Mouse (Mus musculus): Measurements from ENCODE around the gene Vmn2r84. TPM values are rescaled to one million over a fixed set of nuclear protein-coding genes. Genes with fewer than 3 reads are reported as not detected.

Gene Vmn2r84
- total and polyA plus RNA-seq, 3 experiments = 0.01 TPM; not detected in 2

DNA sequence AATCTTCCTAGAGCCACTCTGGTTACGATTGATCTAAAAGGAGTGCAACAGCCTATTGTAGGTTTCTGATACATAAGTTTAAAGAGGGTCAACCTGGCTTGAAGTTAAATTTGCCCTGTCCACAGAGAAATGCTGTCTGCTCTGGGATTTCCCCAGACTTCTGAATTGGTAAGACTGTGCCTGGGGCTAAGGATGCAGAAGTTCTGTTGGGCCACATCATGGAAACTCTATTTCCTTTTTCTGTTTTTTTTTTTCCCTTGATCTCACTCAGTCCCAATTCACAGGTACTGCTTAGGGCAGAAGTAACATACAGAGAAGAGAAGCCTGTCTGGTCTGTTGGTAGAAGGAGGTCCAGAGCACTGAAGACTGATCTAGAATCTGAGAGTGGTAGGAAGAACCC is 63.4 kb downstream of the Vmn2r84 start:
- H3K27ac ChIP-seq (ENCODE audit: control insufficient read depth, low read depth, low read length) = no peak overlapping the region
- no peak for DNase-seq (ENCODE audit: low read depth, low spot score)

More for the DNA sequence above, 63.4 kb downstream of the Vmn2r84 start:
- no peaks in the 10 kb centered on the region for H3K27me3 ChIP-seq (ENCODE audit: control insufficient read depth in 1 of 2, insufficient read depth in 2 of 2, low read length in 2 of 2)
- H3K36me3 ChIP-seq (ENCODE audit: control insufficient read depth in 1 of 2, insufficient read depth in 2 of 2, low read length in 2 of 2) = peaks cover 0 to 2% of the 10 kb centered on the region in 2 experiments; a peak in 2 of 4 replicates
- H3K79me2 ChIP-seq (ENCODE audit: control insufficient read depth, insufficient read depth, low read length, poor library complexity) = no peaks in the 10 kb centered on the region
- peaks cover 3 to 4% of the 10 kb centered on the region in 2 experiments; a peak in 3 of 4 replicates for H3K4me1 ChIP-seq (ENCODE audit: control insufficient read depth in 1 of 2, insufficient read depth in 2 of 2, low read length in 2 of 2)
- no peak overlapping the region for H3K4me3 ChIP-seq (ENCODE audit: control insufficient read depth in 1 of 2, insufficient read depth in 1 of 2, low read depth in 2 of 2, low read length in 2 of 2)
- no peak overlapping the region for H3K9ac ChIP-seq (ENCODE audit: control insufficient read depth, low read depth, low read length, poor library complexity, severe bottlenecking)
- TF ChIP-seq UBTF (IDR thresholded peaks at IDR 0.05; ENCODE audit: borderline replicate concordance, insufficient read depth, low read depth, low read length) (no peak), ZNF384 (IDR thresholded peaks at IDR 0.05; ENCODE audit: low read depth, low read length) (no peak), EP300 (IDR thresholded peaks at IDR 0.05; ENCODE audit: low read depth in 1 of 2, low read length in 2 of 2) (no peak)
- no peaks in the 10 kb centered on the region for H3K9me3 ChIP-seq (replicated peaks; ENCODE audit: insufficient read depth, low read length)

Other genes with a start within 250 kb of the Vmn2r84 start
- not detected in 2 replicates for gene Olfr825, start 227.6 kb downstream of the Vmn2r84 start, total RNA-seq (2012; rRNA removed)
- gene Olfr825, start 227.6 kb downstream of the Vmn2r84 start, polyA plus RNA-seq (2012; ENCODE audit: insufficient read depth in 1 of 2, insufficient read length in 2 of 2, low read depth in 1 of 2, low replicate concordance in 2 of 2, missing spikeins in 1 of 2) = not detected
- gene Olfr826, start 210.1 kb downstream of the Vmn2r84 start, total RNA-seq (2012; rRNA removed) = not detected in 2 replicates
- gene Olfr826, start 210.1 kb downstream of the Vmn2r84 start, polyA plus RNA-seq (2012; ENCODE audit: insufficient read depth in 1 of 2, insufficient read length in 2 of 2, low read depth in 1 of 2, low replicate concordance in 2 of 2, missing spikeins in 1 of 2) = not detected
- gene Olfr827, start 179.9 kb downstream of the Vmn2r84 start, total RNA-seq (2012; rRNA removed) = not detected in 2 replicates
- gene Olfr827, start 179.9 kb downstream of the Vmn2r84 start, polyA plus RNA-seq (2012; ENCODE audit: insufficient read depth in 1 of 2, insufficient read length in 2 of 2, low read depth in 1 of 2, low replicate concordance in 2 of 2, missing spikeins in 1 of 2) = not detected
- gene Neurod4, start 114.1 kb downstream of the Vmn2r84 start, total RNA-seq (2012; rRNA removed) = not detected in 2 replicates
- gene Neurod4, start 114.1 kb downstream of the Vmn2r84 start, polyA plus RNA-seq (2012; ENCODE audit: insufficient read depth in 1 of 2, insufficient read length in 2 of 2, low read depth in 1 of 2, low replicate concordance in 2 of 2, missing spikeins in 1 of 2) = not detected
- 2.7 and 7.8 TPM in 2 replicates for gene Tespa1, start 71.5 kb downstream of the Vmn2r84 start, total RNA-seq (2012; rRNA removed)
- gene Tespa1, start 71.5 kb downstream of the Vmn2r84 start, polyA plus RNA-seq (2012; ENCODE audit: insufficient read depth in 1 of 2, insufficient read length in 2 of 2, low read depth in 1 of 2, low replicate concordance in 2 of 2, missing spikeins in 1 of 2) = 1 to 10 TPM in 1 of 2 experiments, not detected in 1; 3.5 TPM
- gene Vmn2r85, start 35.4 kb upstream of the Vmn2r84 start, total RNA-seq (2012; rRNA removed) = not detected in 2 replicates
- not detected for gene Vmn2r85, start 35.4 kb upstream of the Vmn2r84 start, polyA plus RNA-seq (2012; ENCODE audit: insufficient read depth in 1 of 2, insufficient read length in 2 of 2, low read depth in 1 of 2, low replicate concordance in 2 of 2, missing spikeins in 1 of 2)
- gene Vmn2r86, start 61.7 kb upstream of the Vmn2r84 start, total RNA-seq (2012; rRNA removed) = not detected in 2 replicates
- gene Vmn2r86, start 61.7 kb upstream of the Vmn2r84 start, polyA plus RNA-seq (2012; ENCODE audit: insufficient read depth in 1 of 2, insufficient read length in 2 of 2, low read depth in 1 of 2, low replicate concordance in 2 of 2, missing spikeins in 1 of 2) = not detected
- gene Vmn2r87, start 103.1 kb upstream of the Vmn2r84 start, total RNA-seq (2012; rRNA removed) = not detected in 2 replicates
- gene Vmn2r87, start 103.1 kb upstream of the Vmn2r84 start, polyA plus RNA-seq (2012; ENCODE audit: insufficient read depth in 1 of 2, insufficient read length in 2 of 2, low read depth in 1 of 2, low replicate concordance in 2 of 2, missing spikeins in 1 of 2) = not detected